Mouse (Mus musculus) CH12F3 (cell line): ENCODE results near the gene Ccl12.

Experiments used
- in situ Hi-C: fragments of 300-500 bp; cut with MboI; formaldehyde crosslinking; loops from 2 replicates; pipeline ENCODE4 v1.14.3; 2020; ENCODE audit warnings: low sequenced_read_pairs

The Ccl12 gene

DNA sequence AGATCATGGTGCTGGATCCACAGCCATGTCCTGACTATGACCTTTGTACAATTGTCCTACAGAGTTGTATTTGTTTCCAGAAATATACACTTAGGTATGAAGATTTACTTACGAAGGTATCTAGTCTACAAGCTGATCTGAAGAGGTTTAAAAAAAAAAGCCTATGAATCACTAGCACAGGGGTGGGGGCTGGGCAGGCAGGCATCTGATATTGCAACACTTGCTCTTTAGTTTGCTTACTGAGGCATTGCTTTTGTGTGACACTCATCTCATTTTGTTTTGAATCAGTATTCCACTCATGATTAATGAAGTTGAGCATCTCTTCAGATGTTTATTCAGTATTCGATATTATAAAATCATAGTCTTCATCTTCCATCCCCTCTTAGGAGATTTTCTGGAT, 34.6 kb downstream of the Ccl12 start:
- in situ Hi-C loops = no loop called here

GRCm38 (mm10) chr11:82139492-82140094, 37.9 kb downstream of the Ccl12 start:
- in situ Hi-C loops = no loop called here
